Mouse (Mus musculus): Measurements from ENCODE around the gene Rab11fip4.

The Rab11fip4 gene

DNA sequence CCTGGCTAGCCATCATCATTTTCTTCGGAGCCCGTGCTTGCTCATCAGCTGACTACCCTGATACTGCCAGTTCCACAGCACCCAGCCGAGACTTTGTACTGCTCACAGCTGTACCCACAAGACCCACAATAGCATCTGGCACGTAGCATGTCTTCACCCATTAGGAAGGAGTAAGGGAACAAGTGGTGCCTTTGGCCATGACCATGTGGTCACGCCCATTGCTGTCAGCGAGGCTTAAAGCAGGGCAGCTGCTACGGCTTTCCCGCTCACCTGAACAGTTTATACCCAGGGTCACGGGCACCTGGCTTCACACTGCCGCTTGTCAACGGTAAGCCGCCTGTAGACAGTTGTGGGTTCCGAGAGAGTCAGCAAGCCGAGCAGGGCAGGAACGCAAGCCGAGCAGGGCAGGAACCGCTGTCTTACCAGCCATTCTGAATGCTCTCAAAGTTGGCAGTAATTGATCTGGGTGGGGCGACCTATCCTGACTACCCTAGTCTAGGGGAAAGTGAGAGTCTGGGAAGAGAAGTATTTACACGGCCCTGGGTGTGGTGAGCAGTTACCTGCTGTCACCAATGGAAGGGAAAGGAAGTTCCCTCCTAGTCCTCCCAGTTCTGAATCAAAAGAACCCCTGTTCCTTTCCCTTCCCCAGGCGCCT is 62.0 kb downstream of the Rab11fip4 start:
- DNase-seq (ENCODE audit: extremely low spot score, low spot score) = no peak

DNA sequence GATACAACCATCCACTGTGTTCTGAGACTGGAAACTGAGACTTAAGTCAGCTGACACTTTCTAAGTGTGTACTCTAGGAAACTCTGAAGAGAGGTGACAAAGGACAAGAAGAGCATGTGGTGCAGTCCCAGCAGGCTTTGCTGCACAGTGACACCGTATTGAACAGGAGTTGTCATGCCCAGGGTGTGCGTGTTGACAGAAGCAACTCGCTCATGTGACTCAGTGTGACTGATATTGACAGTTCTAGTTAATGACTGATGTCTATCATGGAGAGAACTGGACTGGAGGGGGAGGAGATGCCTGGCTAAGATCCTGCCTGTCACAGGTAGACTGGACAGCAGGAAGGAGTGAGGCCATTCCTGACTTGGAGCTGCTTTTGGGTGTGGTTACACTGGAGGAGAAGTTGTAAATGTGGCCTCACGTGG is 63.4 kb downstream of the Rab11fip4 start:
- no peak for DNase-seq (ENCODE audit: extremely low spot score, low spot score)

DNA sequence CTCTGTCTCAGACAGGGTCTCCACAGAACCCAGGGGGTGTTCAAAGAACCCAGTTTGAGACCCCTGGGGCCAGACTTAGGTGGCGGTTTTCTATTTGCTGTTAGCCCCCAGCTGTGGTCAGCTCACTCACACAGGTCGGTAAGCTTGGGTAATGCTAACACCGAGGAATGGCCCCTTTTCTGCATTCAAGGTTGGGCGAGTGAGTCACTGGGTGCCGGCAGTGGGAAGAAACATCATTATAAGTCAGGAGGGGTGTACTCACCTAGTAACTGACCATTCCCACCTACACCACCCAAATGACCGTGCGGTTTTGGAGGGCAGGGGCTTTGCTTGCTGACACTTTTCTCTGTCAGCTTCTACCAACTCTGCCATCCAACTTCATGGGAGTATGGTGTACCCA is 64.6 kb downstream of the Rab11fip4 start:
- DNase-seq (ENCODE audit: extremely low spot score, low spot score) = no peak

DNA sequence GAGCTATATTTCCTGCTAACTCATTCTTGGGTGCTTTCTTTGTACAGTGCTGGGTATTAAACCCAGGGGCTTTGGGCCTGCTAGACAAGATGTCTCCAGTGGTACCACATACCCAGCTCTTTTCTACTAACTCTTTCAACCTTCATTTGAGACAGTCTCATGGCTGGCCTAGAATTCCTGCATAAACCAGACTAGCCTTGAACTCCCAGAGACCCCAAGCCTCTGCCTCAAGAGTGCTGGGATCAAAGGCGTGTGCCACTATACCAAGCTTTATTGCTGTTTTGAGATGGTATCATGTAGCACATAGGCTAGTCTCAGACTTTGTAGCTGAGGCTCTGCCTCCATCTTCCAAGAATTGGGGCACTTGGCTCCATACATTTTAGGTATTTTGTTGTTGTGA is 65.5 kb downstream of the Rab11fip4 start:
- no peak for DNase-seq (ENCODE audit: extremely low spot score, low spot score)

DNA sequence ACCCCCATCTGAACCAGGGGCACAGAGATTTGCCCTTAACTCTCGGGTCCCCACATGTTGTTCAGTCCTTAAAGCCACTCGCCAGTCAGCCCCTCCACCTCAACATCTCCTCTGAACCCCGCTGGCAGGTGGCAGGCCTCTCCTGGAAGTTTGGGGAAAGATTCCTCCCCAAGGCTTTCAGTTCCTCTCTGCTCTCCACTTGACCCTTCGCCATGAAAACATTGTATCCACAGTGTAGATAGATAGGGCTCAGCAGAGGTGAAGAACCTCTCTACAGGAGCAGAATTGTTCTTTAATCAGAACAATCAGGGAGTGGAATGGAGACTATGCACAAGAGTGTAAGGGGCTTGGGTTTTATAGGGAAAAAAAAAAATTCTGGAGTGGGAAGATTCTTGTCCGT is 66.0 kb downstream of the Rab11fip4 start:
- DNase-seq (ENCODE audit: extremely low spot score, low spot score) = no peak

DNA sequence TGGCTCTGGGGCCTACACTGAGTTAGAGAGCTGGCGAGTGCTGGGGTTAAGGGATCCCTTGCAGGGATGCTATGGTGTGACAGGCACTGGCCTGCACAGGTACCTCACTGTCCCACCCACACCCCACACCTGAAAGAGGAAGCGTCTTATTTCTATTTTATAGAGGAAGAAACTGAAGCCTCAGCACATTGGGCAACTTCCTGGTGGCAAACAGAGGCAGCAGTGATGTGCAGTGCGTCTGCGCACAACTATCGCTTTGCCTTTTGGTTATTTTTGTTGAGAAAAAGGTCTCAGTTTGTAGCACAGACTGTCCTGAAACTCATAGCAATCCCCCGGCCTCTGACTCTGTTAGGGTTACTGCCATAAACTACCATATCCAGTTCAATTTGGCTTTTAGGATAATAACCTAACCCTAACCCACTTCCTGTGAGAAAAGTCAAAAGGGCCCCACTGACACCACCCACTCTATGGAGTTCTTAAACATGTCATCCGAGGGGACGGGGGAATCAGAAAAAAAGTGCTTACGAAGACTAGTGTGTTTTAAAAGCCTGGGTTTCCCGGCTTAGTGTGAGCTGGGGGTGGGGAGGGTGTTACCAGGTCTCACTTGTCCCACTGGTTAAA is 67.3 kb downstream of the Rab11fip4 start:
- DNase-seq (ENCODE audit: extremely low spot score, low spot score) = no peak

DNA sequence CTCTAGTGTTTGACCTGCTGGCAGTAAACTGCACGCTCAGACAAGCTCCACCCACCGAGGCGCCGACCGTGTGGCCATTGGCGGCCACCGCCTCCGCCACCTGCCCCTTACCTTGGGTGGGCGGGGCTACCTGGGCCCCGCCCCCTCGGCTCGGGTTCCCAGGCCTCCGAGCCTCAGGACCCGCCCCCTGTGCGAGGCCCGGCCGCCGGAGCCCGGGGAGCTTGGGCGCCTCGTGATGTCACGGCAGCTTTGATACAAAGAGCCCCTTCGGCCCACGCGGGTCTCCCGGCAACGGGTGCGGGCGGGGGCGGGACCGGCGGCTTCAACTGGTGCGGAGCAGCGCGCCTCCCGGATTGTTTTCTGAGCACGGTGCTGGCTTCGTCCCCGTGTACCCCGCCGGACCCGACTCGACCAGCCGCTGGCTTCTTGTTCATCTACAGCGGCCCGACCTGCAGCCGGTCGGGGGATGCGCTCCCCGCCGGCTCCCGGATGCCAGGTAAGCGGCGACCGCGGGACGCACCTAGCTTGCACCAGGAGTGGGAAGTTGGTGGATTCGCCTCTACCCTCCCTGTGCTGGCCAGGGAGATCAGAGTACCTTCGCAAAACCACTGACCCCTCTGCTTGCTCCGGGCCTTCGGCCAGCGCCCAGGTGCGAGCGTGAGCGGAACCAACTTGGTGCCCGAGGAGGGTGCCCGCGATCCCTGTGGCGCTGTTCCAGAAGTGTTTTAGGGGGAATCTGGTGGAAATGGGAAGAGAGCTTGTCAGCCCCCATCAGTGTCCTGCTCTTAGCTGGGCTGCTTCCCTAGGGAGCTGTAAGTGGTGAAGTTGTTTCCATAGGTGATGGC is 69.6 kb downstream of the Rab11fip4 start:
- DNase-seq (ENCODE audit: extremely low spot score, low spot score) = peak; percentile 86

DNA sequence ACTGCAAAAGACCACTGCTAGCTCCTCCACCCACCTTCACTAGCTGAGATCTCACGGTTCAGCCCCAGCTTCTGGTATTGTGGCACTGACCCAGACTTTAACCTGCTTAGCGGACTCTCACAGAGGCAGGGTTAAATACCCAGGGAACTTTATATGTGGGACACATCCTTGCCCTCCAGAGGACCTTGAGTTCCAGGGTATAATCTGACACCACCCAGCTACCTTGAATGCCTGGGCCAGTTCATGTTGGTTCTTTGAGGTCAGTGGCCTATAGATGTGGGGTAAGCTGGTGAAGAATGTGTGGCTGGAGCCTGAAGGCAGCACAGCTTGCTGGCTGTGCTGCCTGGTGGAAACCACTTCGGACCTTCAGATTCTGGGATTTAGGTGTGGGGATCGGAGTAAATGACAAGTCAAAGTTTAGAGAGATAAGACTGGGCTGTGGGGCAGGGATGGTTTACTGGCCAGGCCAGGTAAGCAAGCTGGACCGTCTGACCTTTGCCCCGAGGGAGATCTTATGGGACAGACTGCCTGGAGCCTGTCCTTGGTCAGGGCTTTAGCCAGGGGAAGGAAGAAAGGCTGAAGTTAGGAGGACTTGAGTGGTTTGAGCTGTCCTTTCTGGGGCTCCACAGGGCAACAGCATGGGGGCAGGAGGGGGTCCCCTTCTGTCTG is 71.0 kb downstream of the Rab11fip4 start:
- no peak for DNase-seq (ENCODE audit: extremely low spot score, low spot score)

DNA sequence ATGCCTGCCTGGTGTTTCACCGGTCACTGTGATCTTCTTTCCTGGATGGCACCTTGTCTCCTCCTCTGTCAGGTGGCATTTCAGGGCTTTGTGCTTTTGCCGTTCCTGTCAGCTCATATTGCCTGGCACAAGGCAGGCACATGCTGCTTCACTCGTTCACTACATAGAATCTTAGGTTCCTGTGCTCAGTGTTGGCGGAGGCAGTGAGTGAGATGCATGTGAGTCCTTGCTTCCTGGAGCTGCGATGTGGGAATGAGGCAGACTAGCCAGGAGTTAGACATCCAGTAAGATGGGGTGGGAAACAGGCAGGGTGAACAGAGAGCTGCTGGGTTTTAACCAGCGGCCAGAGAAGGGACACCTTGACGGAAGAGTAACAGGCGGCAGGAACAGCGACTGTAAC is 72.1 kb downstream of the Rab11fip4 start:
- DNase-seq (ENCODE audit: extremely low spot score, low spot score) = no peak

DNA sequence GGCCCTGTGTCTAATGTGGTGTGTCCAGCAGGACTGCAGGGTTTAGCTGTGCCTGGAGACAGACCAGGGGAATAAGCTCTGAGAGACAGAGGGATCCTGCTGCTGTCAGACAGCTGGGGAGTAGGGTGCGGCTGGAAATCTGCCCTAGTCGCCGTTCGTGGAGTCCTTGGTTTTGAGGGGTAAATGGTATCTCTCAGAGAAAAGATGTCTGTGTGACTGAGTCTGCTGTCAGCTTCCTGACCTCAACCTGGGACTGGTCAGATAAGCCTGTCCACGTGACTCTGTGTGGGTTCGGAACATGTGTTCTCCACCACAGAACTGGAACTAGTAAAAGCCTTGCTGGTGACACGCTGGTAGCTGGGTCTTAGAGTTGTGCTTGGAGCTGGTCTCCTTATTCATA is 72.6 kb downstream of the Rab11fip4 start:
- DNase-seq (ENCODE audit: extremely low spot score, low spot score) = no peak

DNA sequence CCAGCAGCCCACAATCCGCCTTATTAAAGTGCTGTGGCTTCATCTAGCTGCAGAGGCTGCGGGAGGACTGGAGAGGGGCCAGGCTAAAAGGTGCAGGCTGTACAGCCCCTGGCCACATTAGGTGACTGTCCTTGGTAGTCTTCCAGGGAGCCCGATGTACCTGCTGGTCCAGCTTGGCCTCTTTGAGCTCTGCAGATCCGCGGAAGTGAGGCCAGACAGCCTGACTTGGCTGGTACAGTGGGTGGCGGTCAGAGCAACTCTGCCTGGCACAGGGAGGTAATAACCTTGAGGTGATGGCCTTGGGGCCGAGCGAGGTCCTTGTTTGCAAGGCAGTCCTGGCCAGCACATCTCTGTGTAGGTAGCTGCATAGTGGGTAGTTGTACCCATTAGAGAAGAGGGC is 75.5 kb downstream of the Rab11fip4 start:
- DNase-seq (ENCODE audit: extremely low spot score, low spot score) = no peak

DNA sequence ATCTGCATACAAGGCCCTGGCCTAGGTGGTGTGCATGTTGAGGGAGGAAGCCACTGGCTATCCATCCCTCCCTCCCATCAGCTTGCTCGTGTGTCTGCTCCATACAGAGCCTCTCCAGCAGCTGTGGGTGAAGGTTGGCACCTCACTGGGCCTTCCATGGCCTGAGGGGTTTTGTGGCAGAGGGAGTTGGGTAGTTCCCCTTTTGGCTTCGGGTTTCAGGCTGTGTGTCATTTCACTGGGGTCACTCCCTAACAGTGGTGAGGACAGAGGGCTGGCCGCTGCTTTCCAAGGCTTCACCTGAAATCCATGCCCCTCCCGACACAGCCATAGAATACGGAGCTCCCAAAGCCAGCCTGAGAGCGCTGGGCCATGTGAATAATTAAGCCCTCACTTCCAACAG is 78.2 kb downstream of the Rab11fip4 start:
- no peak for DNase-seq (ENCODE audit: extremely low spot score, low spot score)

DNA sequence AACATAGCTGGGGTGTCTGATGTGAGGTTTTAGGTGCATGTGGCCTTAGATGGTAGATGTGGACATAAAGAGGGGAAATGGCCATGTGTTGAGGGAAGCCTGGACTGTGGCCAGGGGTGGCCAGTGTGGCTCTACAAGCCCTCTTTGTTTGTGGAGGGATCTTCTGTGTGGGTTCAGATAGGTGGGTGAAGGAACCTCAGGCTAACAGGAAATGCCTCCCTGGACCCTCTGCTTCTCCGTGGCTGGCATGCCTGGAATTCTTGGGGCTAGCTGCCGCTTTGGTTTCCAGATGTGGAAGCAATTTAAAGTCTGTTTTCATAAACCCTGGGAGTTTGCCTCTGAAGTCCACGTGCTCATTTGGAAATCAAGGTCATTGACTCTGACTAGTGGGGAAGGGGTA is 78.9 kb downstream of the Rab11fip4 start:
- peak; percentile 47 for DNase-seq (ENCODE audit: extremely low spot score, low spot score)

DNA sequence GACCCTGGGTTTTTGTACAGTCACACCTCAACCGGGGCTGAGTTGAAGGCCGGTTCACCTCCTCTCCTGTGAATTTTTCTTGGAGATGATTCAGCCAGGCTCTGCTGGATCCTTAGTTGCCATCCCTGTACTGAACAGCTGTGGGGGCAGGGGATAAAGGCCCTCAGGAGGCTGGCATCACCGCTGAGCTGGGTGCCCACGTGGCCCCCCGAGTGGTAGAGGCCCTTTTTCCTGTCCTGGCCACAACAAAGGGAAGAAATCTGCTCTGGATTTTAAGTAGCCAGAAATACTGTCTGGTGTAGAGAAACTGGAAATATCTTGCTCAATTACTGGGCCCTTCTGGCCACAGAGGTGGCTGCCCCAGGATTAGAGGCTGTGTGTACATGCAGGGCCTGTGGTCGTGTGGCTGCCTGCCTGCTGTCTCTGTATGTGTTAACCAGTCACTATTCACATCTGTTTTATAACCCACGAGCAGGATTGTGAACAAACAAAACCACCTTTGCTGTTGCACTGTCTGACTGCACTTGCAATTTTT is 79.5 kb downstream of the Rab11fip4 start:
- no peak for DNase-seq (ENCODE audit: extremely low spot score, low spot score)

DNA sequence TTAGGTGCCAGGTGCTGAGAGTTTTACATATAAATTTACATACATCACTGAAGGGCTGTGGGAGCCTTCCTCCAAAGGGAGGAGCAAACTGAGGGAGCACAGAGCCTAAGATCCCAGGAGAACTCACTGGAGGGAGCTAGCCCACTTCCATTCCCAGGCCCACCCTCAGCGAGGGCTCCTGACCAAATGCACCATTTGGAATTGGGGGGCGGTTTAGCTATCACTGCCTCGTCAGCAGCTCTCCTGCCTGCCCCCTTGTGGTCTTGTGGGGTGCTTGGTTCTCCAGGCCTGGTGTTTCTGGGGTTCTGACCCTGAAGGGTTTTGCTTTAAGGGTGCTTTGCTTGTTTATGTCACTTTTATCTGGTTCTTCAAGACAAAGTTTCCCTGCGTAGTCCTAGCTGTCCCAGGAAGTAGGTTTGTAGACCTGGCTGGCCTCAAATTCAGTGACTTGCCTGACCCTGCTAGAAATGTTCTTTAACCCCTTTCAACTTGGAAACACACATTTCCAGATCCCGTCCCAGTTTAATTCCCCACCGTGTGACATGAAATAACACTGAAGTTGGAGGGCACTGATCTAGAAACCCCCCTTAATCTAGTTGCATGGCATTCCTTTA is 80.8 kb downstream of the Rab11fip4 start:
- no peak for DNase-seq (ENCODE audit: extremely low spot score, low spot score)

DNA sequence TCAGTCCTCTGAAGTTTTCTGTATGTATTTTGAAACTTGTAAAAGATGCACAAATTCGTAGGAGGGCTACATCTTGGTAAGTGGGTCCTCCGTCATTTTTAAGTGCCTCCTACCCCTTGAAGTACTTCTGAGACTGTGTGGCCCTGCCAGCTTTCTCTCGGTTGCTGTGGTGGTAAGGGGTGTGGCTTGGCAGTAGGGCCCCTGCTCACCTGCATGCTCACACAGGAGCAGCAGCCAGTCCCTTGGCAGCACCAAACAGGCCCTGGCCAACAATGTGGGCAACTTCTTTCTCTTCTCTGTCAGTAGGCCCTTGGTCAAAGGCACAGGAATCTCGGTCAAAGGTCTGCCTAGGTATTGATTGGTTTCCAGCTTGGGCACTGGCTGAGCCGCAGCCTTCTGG is 82.1 kb downstream of the Rab11fip4 start:
- no peak for DNase-seq (ENCODE audit: extremely low spot score, low spot score)

DNA sequence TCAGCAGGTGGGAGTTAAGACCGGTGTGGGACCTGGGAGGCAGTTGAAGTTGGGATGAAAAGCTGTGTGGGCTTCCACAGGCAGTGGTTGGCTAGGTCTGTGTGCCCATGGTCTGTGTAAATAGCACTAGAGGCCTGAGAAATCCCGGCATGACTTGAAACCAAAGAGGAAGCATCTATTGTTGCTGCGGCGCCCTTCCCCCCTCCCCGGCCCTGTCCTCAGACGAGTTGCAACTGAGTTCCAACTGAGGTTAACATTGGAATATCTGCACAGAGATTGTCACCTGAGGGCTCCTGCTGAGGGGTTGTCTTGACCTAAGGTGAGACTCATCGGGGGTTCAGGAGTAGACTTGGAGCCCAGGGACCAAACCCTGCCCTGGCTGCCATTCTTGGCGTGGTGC is 82.7 kb downstream of the Rab11fip4 start:
- DNase-seq (ENCODE audit: extremely low spot score, low spot score) = no peak

DNA sequence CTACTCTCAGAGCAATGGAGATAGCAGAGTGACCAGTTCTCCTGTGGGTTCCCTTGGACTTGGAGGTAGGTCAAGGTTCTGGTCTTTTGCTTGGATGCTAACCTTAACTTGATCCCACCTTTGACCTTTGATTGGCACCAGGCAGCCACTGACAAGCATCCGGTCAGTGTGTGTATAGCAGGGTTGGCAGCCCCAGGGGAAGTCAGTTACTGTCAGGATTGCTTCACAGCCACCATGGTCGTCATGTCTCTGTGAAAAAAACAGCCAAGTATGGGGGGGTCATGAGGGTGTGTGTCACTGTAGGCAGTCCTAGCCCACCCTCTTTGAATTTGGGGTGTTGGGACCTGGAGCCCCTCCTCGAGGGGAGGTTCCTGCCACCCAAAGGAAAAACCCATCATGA is 83.2 kb downstream of the Rab11fip4 start:
- no peak for DNase-seq (ENCODE audit: extremely low spot score, low spot score)

DNA sequence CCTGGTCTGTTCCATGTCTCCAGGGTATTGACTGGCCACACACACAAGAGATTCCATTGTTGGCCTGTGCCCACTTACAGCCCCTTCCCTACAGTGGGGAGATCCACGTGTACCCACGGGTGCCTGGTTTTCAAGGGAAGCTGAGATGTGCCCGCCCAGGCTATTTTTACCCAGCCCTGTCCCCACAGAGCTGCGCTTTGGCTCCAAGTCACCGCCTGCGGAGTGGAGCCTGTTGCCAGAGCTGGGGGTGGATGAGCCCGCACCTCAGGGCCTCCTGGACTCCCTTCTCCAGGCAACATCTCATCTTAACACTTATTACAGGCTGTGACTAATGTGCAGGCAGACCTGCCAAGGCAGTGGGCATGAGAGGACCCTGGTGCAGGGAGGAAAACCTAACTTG is 83.6 kb downstream of the Rab11fip4 start:
- DNase-seq (ENCODE audit: extremely low spot score, low spot score) = no peak

DNA sequence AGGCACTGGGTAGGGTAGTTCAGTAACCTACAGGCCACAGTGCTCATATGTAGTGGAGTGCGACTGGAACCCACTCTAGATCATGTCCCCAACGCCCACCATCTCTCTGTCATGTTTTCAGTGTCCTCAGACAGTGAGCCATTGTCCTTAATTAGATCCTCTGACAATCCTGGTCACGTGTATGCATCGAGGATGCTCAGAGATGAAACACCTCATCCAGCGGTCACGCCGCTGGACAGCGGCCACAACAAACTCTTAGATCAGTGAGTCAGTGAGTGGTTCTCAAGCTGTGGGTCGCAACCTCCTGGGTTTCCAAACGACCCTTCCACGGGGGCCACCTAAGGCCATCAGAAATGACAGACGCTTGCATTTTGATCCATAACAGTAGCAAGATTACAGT is 84.3 kb downstream of the Rab11fip4 start:
- no peak for DNase-seq (ENCODE audit: extremely low spot score, low spot score)

DNA sequence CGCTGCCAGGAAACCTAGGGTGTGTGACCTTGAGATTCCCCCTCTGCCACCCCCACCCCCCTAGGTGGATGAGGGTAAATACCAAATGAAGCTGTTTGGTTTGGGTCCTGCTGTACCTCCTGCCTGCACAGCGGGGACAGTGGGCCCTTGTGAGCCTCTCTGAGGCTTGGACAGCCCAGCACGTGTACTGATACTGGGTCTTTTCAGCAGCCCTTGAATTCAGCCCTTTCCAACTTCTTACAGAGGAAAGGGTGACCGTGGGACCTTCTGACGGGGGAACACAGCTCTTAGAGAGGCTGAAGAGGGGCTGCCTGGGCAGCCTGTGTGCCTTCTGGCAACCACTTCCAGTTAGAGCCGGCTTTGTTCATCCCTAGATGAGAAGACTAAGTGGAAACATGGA is 85.0 kb downstream of the Rab11fip4 start:
- DNase-seq (ENCODE audit: extremely low spot score, low spot score) = no peak
